Mouse (Mus musculus) heart, embryonic 11.5 days (tissue): ENCODE results near the gene Tcte1. TPM values are rescaled to one million over a fixed set of nuclear protein-coding genes. Genes with fewer than 3 reads are reported as not detected.

Source experiments
- ATAC-seq: fragments of 200-750 bp; cut with Nextera tagmentation; replicated peaks from 2 replicates; pipeline ENCODE4 v1.8.0; 2017; ENCODE audit warnings: moderate library complexity; ENCODE audit not compliant: insufficient number of reproducible peaks, low FRiP score, low TSS enrichment
- H3K27ac ChIP-seq: fragments of 300-500 bp; sonication (generic); 2 replicates; pipeline ENCODE4 v1.5.1; 2014; ENCODE audit warnings: mild to moderate bottlenecking, low read depth, low read length
- H3K27me3 ChIP-seq: fragments of 300-500 bp; sonication (generic); 2 replicates; pipeline ENCODE4 v1.6.1; 2014; ENCODE audit warnings: mild to moderate bottlenecking, low read length, mixed read lengths; ENCODE audit not compliant: control insufficient read depth, insufficient read depth
- H3K36me3 ChIP-seq: fragments of 300-500 bp; sonication (generic); 2 replicates; pipeline ENCODE4 v1.6.1; 2014; ENCODE audit warnings: mild to moderate bottlenecking, low read length, moderate library complexity, mixed read lengths; ENCODE audit not compliant: control insufficient read depth, insufficient read depth
- H3K4me1 ChIP-seq: fragments of 300-500 bp; sonication (generic); 2 replicates; pipeline ENCODE4 v1.6.1; 2014; ENCODE audit warnings: low read length; ENCODE audit not compliant: control insufficient read depth, insufficient read depth
- H3K4me2 ChIP-seq: fragments of 300-500 bp; sonication (generic); 2 replicates; pipeline ENCODE4 v1.6.1; 2014; ENCODE audit warnings: mild to moderate bottlenecking, moderate library complexity
- H3K4me3 ChIP-seq: fragments of 300-500 bp; sonication (generic); 2 replicates; pipeline ENCODE4 v1.5.1; 2014; ENCODE audit warnings: low read depth, low read length
- H3K9ac ChIP-seq: fragments of 300-500 bp; sonication (generic); 2 replicates; pipeline ENCODE4 v1.6.1; 2014; ENCODE audit warnings: mild to moderate bottlenecking, low read depth, low read length, moderate library complexity
- H3K9me3 ChIP-seq: fragments of 300-500 bp; sonication (generic); replicated peaks from 2 replicates; pipeline ENCODE4 v1.6.1; 2016; ENCODE audit warnings: low read length; ENCODE audit not compliant: control insufficient read depth
- WGBS: fragments of 180-500 bp; shearing (Covaris S2); extraction: QIAGEN DNeasy Blood & Tissue Kit; methylation state at CpG from one replicate; pipeline ENCODE4 v1.1.7; 2014; ENCODE audit not compliant: insufficient replicate concordance; 5-methylcytosine and 5-hydroxymethylcytosine counted together
- polyA plus RNA-seq: library from polyadenylated mRNA; unstranded; fragments of >200 nt; fragmentation: Nextera tagmentation; extraction: Ambion mirVana; gene quantifications from 2 replicates; pipeline ENCODE4 v1.2.1, GENCODE M21; 2014

Tcte1 gene
- polyA plus RNA-seq, 1 experiment from 2014 or later = 0.13 TPM

GRCm38 (mm10) chr17:45582715-45583355, 59.6 kb downstream of the Tcte1 start:
- Histone ChIP-seq H3K27ac (no peak overlapping the region), H3K27me3 (no peaks in the 10 kb centered on the region), H3K36me3 (0 out of 2 replicates have a peak, but pooled peaks cover 2% of the 10 kb centered on the region), H3K9me3 (no peaks in the 10 kb centered on the region), H3K4me3 (no peak overlapping the region), H3K4me2 (no peak overlapping the region), H3K9ac (no peak overlapping the region), H3K4me1 (peaks cover 42% of the 10 kb centered on the region)
- WGBS = 69% methylated on average over 6 of the region's 6 CpGs
- ATAC-seq = no peak

- Histone ChIP-seq H3K4me2 (peak overlapping the region; percentile 45), H3K9ac (peak overlapping the region; percentile 60), H3K27ac (peak overlapping the region; percentile 91), H3K9me3 (no peaks in the 10 kb centered on the region), H3K27me3 (no peaks in the 10 kb centered on the region), H3K4me1 (peaks cover 38% of the 10 kb centered on the region), H3K4me3 (no peak overlapping the region), H3K36me3 (0 out of 2 replicates have a peak, but pooled peaks cover 5% of the 10 kb centered on the region)
- peak; percentile 49 for ATAC-seq
- WGBS = 29% methylated on average over 12 of the region's 12 CpGs
These were observed 61.1 kb downstream of the Tcte1 start for GRCm38 (mm10) chr17:45584096-45584896.

GRCm38 (mm10) chr17:45584939-45585678, 61.9 kb downstream of the Tcte1 start:
- H3K4me1 ChIP-seq = peaks cover 38% of the 10 kb centered on the region
- H3K4me2 ChIP-seq = peak overlapping the region; percentile 45
- peak; percentile 55 for ATAC-seq
- H3K27me3 ChIP-seq = no peaks in the 10 kb centered on the region
- H3K9ac ChIP-seq = peak overlapping the region; percentile 60
- 0 out of 2 replicates have a peak overlapping the region, but pooled peaks have one; percentile 2 for H3K4me3 ChIP-seq
- no peaks in the 10 kb centered on the region for H3K9me3 ChIP-seq
- H3K36me3 ChIP-seq = 0 out of 2 replicates have a peak, but pooled peaks cover 5% of the 10 kb centered on the region
- H3K27ac ChIP-seq = peak overlapping the region; percentile 91
- WGBS = 10% methylated on average over 14 of the region's 14 CpGs

- H3K27me3 ChIP-seq = no peaks in the 10 kb centered on the region
- peak overlapping the region; percentile 34; the same call in 1 of the 2 replicates for H3K9ac ChIP-seq
- WGBS = 56% methylated on average over 23 of the region's 23 CpGs
- ATAC-seq = no peak
- H3K36me3 ChIP-seq = 0 out of 2 replicates have a peak, but pooled peaks cover 5% of the 10 kb centered on the region
- H3K4me1 ChIP-seq = peaks cover 37% of the 10 kb centered on the region
- H3K4me3 ChIP-seq = no peak overlapping the region
- H3K4me2 ChIP-seq = peak overlapping the region; percentile 27
- H3K27ac ChIP-seq = peak overlapping the region; percentile 91
- H3K9me3 ChIP-seq = no peaks in the 10 kb centered on the region
These were observed 62.7 kb downstream of the Tcte1 start for GRCm38 (mm10) chr17:45585725-45586448.

- Histone ChIP-seq H3K27me3 (no peaks in the 10 kb centered on the region), H3K9ac (no peak overlapping the region), H3K27ac (no peak overlapping the region), H3K4me1 (peaks cover 34% of the 10 kb centered on the region), H3K9me3 (no peaks in the 10 kb centered on the region), H3K4me3 (no peak overlapping the region), H3K4me2 (no peak overlapping the region), H3K36me3 (0 out of 2 replicates have a peak, but pooled peaks cover 5% of the 10 kb centered on the region)
- 93% methylated on average over 3 of the region's 3 CpGs for WGBS
- no peak for ATAC-seq
These were observed 63.2 kb downstream of the Tcte1 start for GRCm38 (mm10) chr17:45586449-45586837.

GRCm38 (mm10) chr17:45588370-45588769, 65.1 kb downstream of the Tcte1 start:
- no peak overlapping the region for H3K27ac ChIP-seq
- no peak overlapping the region for H3K9ac ChIP-seq
- H3K36me3 ChIP-seq = 0 out of 2 replicates have a peak, but pooled peaks cover 5% of the 10 kb centered on the region
- no peaks in the 10 kb centered on the region for H3K27me3 ChIP-seq
- H3K4me1 ChIP-seq = peaks cover 50% of the 10 kb centered on the region
- no peak overlapping the region for H3K4me3 ChIP-seq
- ATAC-seq = no peak
- no peak overlapping the region for H3K4me2 ChIP-seq
- H3K9me3 ChIP-seq = no peaks in the 10 kb centered on the region
- 91% methylated on average over 7 of the region's 7 CpGs for WGBS

GRCm38 (mm10) chr17:45589236-45589635, 66.0 kb downstream of the Tcte1 start:
- WGBS = 98% methylated on average over 7 of the region's 7 CpGs
- Histone ChIP-seq H3K4me2 (no peak overlapping the region), H3K4me1 (peaks cover 51% of the 10 kb centered on the region), H3K27ac (no peak overlapping the region), H3K27me3 (peaks cover 2% of the 10 kb centered on the region), H3K9ac (no peak overlapping the region), H3K4me3 (no peak overlapping the region), H3K36me3 (0 out of 2 replicates have a peak, but pooled peaks cover 5% of the 10 kb centered on the region), H3K9me3 (no peaks in the 10 kb centered on the region)
- no peak for ATAC-seq

GRCm38 (mm10) chr17:45589844-45590243, 66.6 kb downstream of the Tcte1 start:
- no peaks in the 10 kb centered on the region for H3K9me3 ChIP-seq
- H3K36me3 ChIP-seq = 0 out of 2 replicates have a peak, but pooled peaks cover 5% of the 10 kb centered on the region
- 86% methylated on average over 8 of the region's 8 CpGs for WGBS
- H3K4me3 ChIP-seq = no peak overlapping the region
- H3K4me1 ChIP-seq = peaks cover 51% of the 10 kb centered on the region
- no peak overlapping the region for H3K9ac ChIP-seq
- peaks cover 6% of the 10 kb centered on the region for H3K27me3 ChIP-seq
- ATAC-seq = no peak
- no peak overlapping the region for H3K4me2 ChIP-seq
- H3K27ac ChIP-seq = no peak overlapping the region
